Mouse (Mus musculus) heart, embryonic 14.5 days (tissue): ENCODE data around the gene Dmrtb1. TPM values are rescaled to one million over a fixed set of nuclear protein-coding genes. Genes with fewer than 3 reads are reported as not detected.

Experiments
- ATAC-seq: fragments of 200-750 bp; cut with Nextera tagmentation; 2 replicates; pipeline ENCODE4 v1.8.0; 2017; ENCODE audit warnings: low read depth, moderate TSS enrichment; ENCODE audit not compliant: insufficient number of reproducible peaks, insufficient read depth, low FRiP score
- H3K27ac ChIP-seq, 2 experiments: fragments of 200-500 bp in 1 of 2; fragments of 300-500 bp in 1 of 2; sonication (generic) in 1 of 2; replicated peaks in 1 of 2; 2 replicates each; pipeline ENCODE4 v1.5.1; 2012 to 2014; ENCODE audit warnings: low read depth in 2 of 2, low read length in 2 of 2, control low read depth in 1 of 2, mild to moderate bottlenecking in 1 of 2, mixed read lengths in 1 of 2; ENCODE audit not compliant: control insufficient read depth in 1 of 2, insufficient read depth in 1 of 2
- H3K27me3 ChIP-seq: fragments of 300-500 bp; sonication (generic); 2 replicates; pipeline ENCODE4 v1.6.1; 2014; ENCODE audit warnings: mild to moderate bottlenecking, low read length, control low read depth; ENCODE audit not compliant: control insufficient read depth, insufficient read depth
- H3K36me3 ChIP-seq: fragments of 300-500 bp; sonication (generic); 2 replicates; pipeline ENCODE4 v1.6.1; 2014; ENCODE audit warnings: mild to moderate bottlenecking, control low read depth, low read length, mixed read lengths; ENCODE audit not compliant: control insufficient read depth, insufficient read depth
- H3K4me1 ChIP-seq, 2 experiments: fragments of 200-500 bp in 1 of 2; fragments of 300-500 bp in 1 of 2; sonication (generic) in 1 of 2; 2 replicates each; pipeline ENCODE4 v1.6.1; 2012 to 2014; ENCODE audit warnings: low read length in 2 of 2, control low read depth in 1 of 2, mixed read lengths in 1 of 2; ENCODE audit not compliant: control insufficient read depth in 2 of 2, insufficient read depth in 2 of 2
- H3K4me2 ChIP-seq: fragments of 300-500 bp; sonication (generic); 2 replicates; pipeline ENCODE4 v1.6.1; 2014; ENCODE audit warnings: mild to moderate bottlenecking, low read length
- H3K4me3 ChIP-seq, 2 experiments: fragments of 200-500 bp in 1 of 2; fragments of 300-500 bp in 1 of 2; sonication (generic) in 1 of 2; 2 replicates each; pipeline ENCODE4 v1.5.1; 2012 to 2014; ENCODE audit warnings: low read length in 2 of 2, mild to moderate bottlenecking in 2 of 2, control low read depth in 1 of 2, low read depth in 1 of 2, moderate library complexity in 1 of 2; ENCODE audit not compliant: control insufficient read depth in 1 of 2, insufficient read depth in 1 of 2
- H3K9ac ChIP-seq: fragments of 300-500 bp; sonication (generic); 2 replicates; pipeline ENCODE4 v1.6.1; 2014; ENCODE audit warnings: mild to moderate bottlenecking, low read length
- H3K9me3 ChIP-seq: fragments of 300-500 bp; sonication (generic); 2 replicates; pipeline ENCODE4 v1.6.1; 2016; ENCODE audit warnings: low read length, control low read depth; ENCODE audit not compliant: control insufficient read depth
- WGBS: fragments of 180-500 bp; shearing (Covaris S2); extraction: QIAGEN DNeasy Blood & Tissue Kit; methylation state at CpG from one replicate; pipeline ENCODE4 v1.1.7; 2014; 5-methylcytosine and 5-hydroxymethylcytosine counted together
- polyA plus RNA-seq: library from polyadenylated mRNA; unstranded; fragments of >200 nt; fragmentation: Nextera tagmentation; extraction: Ambion mirVana; gene quantifications from 2 replicates; pipeline ENCODE4 v1.2.1, GENCODE M21; 2014

The Dmrtb1 gene
- polyA plus RNA-seq, result not detected in 2 replicates

DNA sequence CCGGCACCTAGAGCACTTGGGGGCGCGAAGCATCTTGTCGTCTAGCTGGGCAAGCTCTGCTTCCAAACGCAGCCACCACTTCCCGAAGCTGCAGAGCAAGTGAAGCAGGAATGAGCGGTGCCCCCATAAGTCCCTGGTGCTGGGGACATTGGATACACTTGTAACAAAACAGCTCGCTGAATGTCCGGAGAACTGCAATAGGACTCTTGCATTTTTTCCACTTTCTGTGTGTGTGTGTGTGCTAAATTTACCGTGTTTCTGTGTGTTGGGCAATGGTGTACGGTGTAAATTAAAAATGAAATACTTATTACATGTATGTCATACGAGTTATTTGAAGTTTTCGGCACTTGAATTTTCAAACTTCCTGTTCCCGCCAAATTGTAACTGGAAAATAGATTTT is at the start of gene Dmrtb1:
Gene Dmrtb1 (minus strand): TSS at position 101 of the 400 bp plus-strand sequence.
- no peaks in the 10 kb centered on the region for H3K9me3 ChIP-seq
- no peak within 1 kb of the TSS for H3K4me2 ChIP-seq
- peaks cover 7 to 13% of the 10 kb centered on the region in 2 experiments for H3K4me1 ChIP-seq
- no peak within 1 kb of the TSS for H3K4me3 ChIP-seq
- no peak for ATAC-seq
- 85% methylated on average over 14 of the region's 14 CpGs for WGBS
- H3K27ac ChIP-seq, result no peak within 1 kb of the TSS
- peaks cover 12% of the 10 kb centered on the region; the same call in 1 of the 2 replicates for H3K27me3 ChIP-seq
- no peak within 1 kb of the TSS for H3K9ac ChIP-seq
- no peaks in the 10 kb centered on the region for H3K36me3 ChIP-seq

DNA sequence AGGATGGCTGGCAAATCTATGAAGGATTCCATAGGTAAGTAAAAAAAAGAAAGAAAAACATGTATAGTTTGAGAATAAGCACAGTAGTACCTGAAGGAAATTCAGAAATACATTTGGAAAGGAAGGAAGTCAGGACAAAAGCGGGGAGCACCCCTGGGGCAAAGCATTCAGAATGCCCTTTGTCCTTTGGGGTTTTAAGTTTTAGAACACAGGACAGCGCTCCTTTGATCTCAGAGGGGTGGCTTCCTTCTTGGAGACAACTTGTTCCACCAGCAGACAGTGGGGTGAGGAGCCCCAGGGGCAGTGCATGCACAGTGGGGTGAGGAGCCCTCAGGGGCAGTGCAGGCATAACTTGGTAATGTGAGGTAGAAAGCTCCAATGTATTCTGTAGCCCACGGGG is 49.6 kb upstream of the Dmrtb1 start:
- H3K27me3 ChIP-seq, result peaks cover 22% of the 10 kb centered on the region; the same call in 1 of the 2 replicates
- no peaks in the 10 kb centered on the region for H3K9me3 ChIP-seq
- no peak overlapping the region for H3K27ac ChIP-seq
- WGBS, result 25% methylated on average over 3 of the region's 3 CpGs
- no peak overlapping the region for H3K4me2 ChIP-seq
- no peak overlapping the region for H3K9ac ChIP-seq
- H3K4me3 ChIP-seq, result no peak overlapping the region
- H3K36me3 ChIP-seq, result no peaks in the 10 kb centered on the region
- H3K4me1 ChIP-seq, result peaks cover 0 to 5% of the 10 kb centered on the region in 2 experiments; a peak in 1 of 4 replicates
- ATAC-seq, result no peak

DNA sequence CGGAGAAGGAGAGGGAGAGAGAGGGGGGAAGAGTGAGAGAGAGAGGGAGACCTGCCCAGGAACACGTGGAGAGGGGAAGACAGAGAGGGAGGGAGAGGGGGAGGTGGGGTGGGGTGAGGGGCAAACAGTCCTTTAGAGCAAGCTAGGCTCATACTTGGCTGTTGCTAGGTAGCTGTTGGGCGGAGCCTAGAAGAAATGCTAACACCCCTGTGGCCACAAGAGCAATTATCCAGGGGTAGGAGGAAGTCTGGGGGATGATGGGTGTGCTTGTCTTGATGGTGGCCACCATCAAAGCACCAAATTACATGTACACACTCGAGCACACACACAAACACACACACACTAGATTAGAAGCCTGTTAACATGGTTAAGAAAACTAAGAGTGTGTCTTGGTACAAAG is 48.6 kb upstream of the Dmrtb1 start:
- Histone ChIP-seq H3K4me2 (no peak overlapping the region), H3K36me3 (no peaks in the 10 kb centered on the region), H3K4me1 (peaks cover 0 to 5% of the 10 kb centered on the region in 2 experiments; a peak in 1 of 4 replicates), H3K27ac (no peak overlapping the region), H3K9ac (no peak overlapping the region), H3K4me3 (no peak overlapping the region), H3K9me3 (no peaks in the 10 kb centered on the region), H3K27me3 (peaks cover 22% of the 10 kb centered on the region; the same call in 1 of the 2 replicates)
- no peak for ATAC-seq
- WGBS, result 37% methylated on average over 4 of the region's 4 CpGs

DNA sequence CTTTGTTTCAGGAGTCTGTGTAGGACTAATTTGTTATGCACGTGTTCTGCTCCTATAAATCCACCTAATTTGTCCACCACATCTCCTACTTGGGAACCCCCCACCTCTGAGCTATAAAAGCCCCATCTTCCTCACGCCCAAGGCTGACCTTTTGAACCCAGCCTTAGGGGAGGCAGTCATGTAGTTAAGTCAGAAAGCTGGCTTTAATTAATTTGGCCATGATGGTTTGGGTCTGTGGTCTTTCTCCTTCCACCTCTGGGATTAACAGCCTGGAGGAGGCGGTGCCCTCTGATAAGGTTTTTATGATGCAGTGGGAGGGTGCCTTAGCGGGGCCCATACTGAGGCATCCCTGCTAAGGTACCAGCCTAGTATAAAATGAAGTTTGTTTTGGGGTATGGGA is 48.2 kb upstream of the Dmrtb1 start:
- H3K36me3 ChIP-seq, result no peaks in the 10 kb centered on the region
- H3K4me2 ChIP-seq, result no peak overlapping the region
- H3K27me3 ChIP-seq, result peaks cover 22% of the 10 kb centered on the region; the same call in 1 of the 2 replicates
- no peak overlapping the region for H3K9ac ChIP-seq
- no peak for ATAC-seq
- peaks cover 0 to 5% of the 10 kb centered on the region in 2 experiments; a peak in 1 of 4 replicates for H3K4me1 ChIP-seq
- H3K4me3 ChIP-seq, result no peak overlapping the region
- no peak overlapping the region for H3K27ac ChIP-seq
- no peaks in the 10 kb centered on the region for H3K9me3 ChIP-seq
- WGBS, result 31% methylated on average over 4 of the region's 4 CpGs

DNA sequence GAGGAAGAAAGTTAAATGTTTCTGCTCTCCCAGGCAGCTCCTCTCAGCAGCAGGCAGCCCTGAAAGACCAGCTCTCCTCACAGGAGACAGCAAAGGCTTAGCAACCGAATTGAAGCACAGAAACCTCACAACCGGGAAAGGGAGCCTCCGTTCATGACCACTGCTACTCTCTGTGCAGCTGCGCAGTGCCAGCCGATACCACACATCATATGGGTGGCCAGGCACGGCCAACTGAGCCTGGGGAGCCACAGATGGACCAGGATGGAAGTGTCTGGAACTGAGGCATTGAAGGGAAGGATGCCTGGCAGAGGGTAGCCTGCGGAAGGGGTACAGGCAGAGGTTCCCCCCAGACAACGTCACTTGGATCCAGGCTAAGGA is 47.0 kb upstream of the Dmrtb1 start:
- WGBS, result 68% methylated on average over 8 of the region's 8 CpGs
- H3K9ac ChIP-seq, result no peak overlapping the region
- no peak overlapping the region for H3K4me2 ChIP-seq
- peaks cover 22% of the 10 kb centered on the region; the same call in 1 of the 2 replicates for H3K27me3 ChIP-seq
- no peaks in the 10 kb centered on the region for H3K9me3 ChIP-seq
- H3K4me3 ChIP-seq, result no peak overlapping the region
- no peak overlapping the region for H3K27ac ChIP-seq
- H3K36me3 ChIP-seq, result no peaks in the 10 kb centered on the region
- peaks cover 0 to 5% of the 10 kb centered on the region in 2 experiments; a peak in 1 of 4 replicates for H3K4me1 ChIP-seq
- ATAC-seq, result no peak

DNA sequence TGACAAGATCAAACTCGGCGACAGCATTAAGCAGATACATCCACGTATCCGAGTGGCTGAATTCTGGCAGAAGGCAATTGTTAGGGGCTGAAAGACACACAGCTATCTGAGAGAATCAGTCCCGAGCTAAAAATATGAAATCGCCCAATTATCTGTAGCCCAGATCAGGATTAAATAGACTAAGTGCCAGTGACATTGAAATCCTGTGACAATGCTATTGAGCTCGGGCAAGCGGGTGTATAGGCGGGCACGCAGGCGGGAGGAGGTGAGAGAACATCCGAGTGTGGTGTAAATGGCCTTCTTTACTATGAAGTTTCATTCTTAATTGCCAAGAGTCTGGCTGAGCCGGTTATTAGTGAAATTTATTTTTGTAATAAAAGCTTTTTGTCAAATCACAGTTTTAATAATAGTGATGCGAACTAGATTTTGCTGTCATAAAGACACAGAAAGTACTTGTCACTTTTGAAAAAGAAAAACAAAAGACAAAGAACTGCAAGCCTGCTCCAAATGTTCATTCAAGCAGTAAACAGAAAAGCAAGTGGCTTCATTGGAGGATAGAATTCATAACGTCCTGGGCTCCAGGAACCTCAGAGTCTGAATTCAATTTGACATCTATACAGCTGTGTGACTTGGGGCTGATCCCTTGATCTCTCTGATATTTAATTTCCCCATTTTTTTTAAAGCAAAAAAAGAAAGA is 46.5 kb upstream of the Dmrtb1 start:
- no peak for ATAC-seq
- peaks cover 22% of the 10 kb centered on the region; the same call in 1 of the 2 replicates for H3K27me3 ChIP-seq
- 81% methylated on average over 15 of the region's 15 CpGs for WGBS

GRCm38 (mm10) chr4:107725432-107725831 is 41.4 kb upstream of the Dmrtb1 start:
- H3K27me3 ChIP-seq, result no peaks in the 10 kb centered on the region
- no peak overlapping the region for H3K9ac ChIP-seq
- no peak for ATAC-seq
- H3K4me2 ChIP-seq, result no peak overlapping the region
- H3K4me1 ChIP-seq, result no peaks in the 10 kb centered on the region
- no peak overlapping the region for H3K27ac ChIP-seq
- H3K9me3 ChIP-seq, result no peaks in the 10 kb centered on the region
- 59% methylated on average over 9 of the region's 9 CpGs for WGBS
- no peaks in the 10 kb centered on the region for H3K36me3 ChIP-seq
- H3K4me3 ChIP-seq, result no peak overlapping the region

More for the DNA sequence above, 46.5 kb upstream of the Dmrtb1 start:
- no peaks in the 10 kb centered on the region for H3K9me3 ChIP-seq
- H3K27ac ChIP-seq, result no peak overlapping the region
- H3K4me2 ChIP-seq, result no peak overlapping the region
- H3K36me3 ChIP-seq, result no peaks in the 10 kb centered on the region
- no peak overlapping the region for H3K9ac ChIP-seq
- peaks cover 0 to under 1% of the 10 kb centered on the region in 2 experiments; a peak in 1 of 4 replicates for H3K4me1 ChIP-seq
- H3K4me3 ChIP-seq, result no peak overlapping the region
